8 mouse cellular contexts compared by ENCODE assay signal in genomic region chr7:66689620-66690360, GRCm38 (mm10). TPM values are rescaled to one million over a fixed set of nuclear protein-coding genes. Genes with fewer than 3 reads are reported as not detected.
DNase-seq lines count a peak whose midpoint lies in the region; ATAC-seq lines count a peak whose summit lies in the region.

Gene Lins1 (plus strand): TSS chr7:66689889.

- H3K4me3 ChIP-seq in hindbrain, embryonic 16.5 days (ENCODE audit: low read length): peak within 1 kb of the TSS; percentile 91
- peak within 1 kb of the TSS; percentile 79 for H3K4me3 ChIP-seq in macrophage (ENCODE audit: inconsistent target)

- H3K9me3 ChIP-seq in hindbrain, embryonic 16.5 days (ENCODE audit: control insufficient read depth, low read length): no peaks in the 10 kb centered on the region

- H3K27me3 ChIP-seq in hindbrain, embryonic 16.5 days (replicated peaks; ENCODE audit: control insufficient read depth, insufficient read depth, low read length): no peaks in the 10 kb centered on the region

- peak within 1 kb of the TSS; percentile 79 for H3K4me2 ChIP-seq in hindbrain, embryonic 16.5 days (ENCODE audit: low read length)

- WGBS in hindbrain, embryonic 16.5 days: under 1% methylated on average over 39 of the region's 52 CpGs
- WGBS in macrophage (ENCODE audit: missing documents): under 1% methylated on average over 48 of the region's 52 CpGs

- H3K36me3 ChIP-seq in hindbrain, embryonic 16.5 days (ENCODE audit: control insufficient read depth, insufficient read depth, low read length): no peaks in the 10 kb centered on the region; the same call in 1 of the 2 replicates
- H3K36me3 ChIP-seq in macrophage (ENCODE audit: inconsistent target): no peaks in the 10 kb centered on the region; the same call in 1 of the 2 replicates

- H3K4me1 ChIP-seq in hindbrain, embryonic 16.5 days (ENCODE audit: control insufficient read depth, insufficient read depth, low read depth, low read length): peaks cover 14% of the 10 kb centered on the region

- peak within 1 kb of the TSS; percentile 98 for H3K27ac ChIP-seq in hindbrain, embryonic 16.5 days (ENCODE audit: low read depth, low read length)
- peak within 1 kb of the TSS; percentile 27 for H3K27ac ChIP-seq in macrophage

- peaks cover 7% of the 10 kb centered on the region; the same call in 1 of the 2 replicates for H3K79me2 ChIP-seq in macrophage (ENCODE audit: inconsistent target)

- DNase-seq in WW6 (ENCODE audit: low read depth, low spot score): peak; percentile 97
- peak; percentile 92 to 97 for DNase-seq in cerebellum, postnatal 4 days (ENCODE audit: low spot score in 2 of 2)
- DNase-seq in gastrocnemius, adult 18-20 months (ENCODE audit: low spot score): peak; percentile 99
- DNase-seq in left cerebral cortex, adult 18-20 months (ENCODE audit: low spot score in 2 of 2): peak; percentile 98 to 99
- peak; percentile 100 for DNase-seq in right cerebral cortex, adult 18-20 months
- DNase-seq in urinary bladder, postnatal 10 days (ENCODE audit: low spot score): peak; percentile 94

- peak; percentile 99 for ATAC-seq in hindbrain, embryonic 16.5 days

- H3K9ac ChIP-seq in hindbrain, embryonic 16.5 days (ENCODE audit: low read depth, low read length): peak within 1 kb of the TSS; percentile 93

RNA-seq across cellular contexts. Expression of gene Lins1, which starts in this region (rescaled TPM):
- 1 to 10 TPM; 4.4 to 4.7 TPM for total RNA-seq in gastrocnemius, adult 18-20 months (2021)
- polyA plus RNA-seq in hindbrain, embryonic 16.5 days (2015; fragmentation: Nextera tagmentation; extraction: Ambion mirVana): 16.2 and 18.8 TPM in 2 replicates
- 1 to 10 TPM; 7.6 to 9.4 TPM for total RNA-seq in left cerebral cortex, adult 18-20 months (2021)
- total RNA-seq in macrophage (2018; cell fraction: chromatin; rRNA removed): 10 to 100 TPM in 5 of 26 experiments, 1 to 10 TPM in 20, under 1 TPM in 1; 0.69 to 14.3 (median 6.8) TPM
- 1 to 10 TPM; 2.1 to 6.2 (median 3.9) TPM for total RNA-seq in macrophage (2018; cell fraction: cytosol; rRNA removed)
- 10 to 100 TPM in 6 of 26 experiments, 1 to 10 TPM in 20; 1.8 to 15.3 (median 7.2) TPM for total RNA-seq in macrophage (2018; cell fraction: nucleus; rRNA removed)
- 3.4 to 5.5 TPM (median 3.5 TPM) in 3 replicates for polyA plus RNA-seq in macrophage (2018)

Comparison
In these comparisons a context has a peak if more than half of its experiments do, and no peak if none do; other contexts are left out.
1. Peak in every context shown above with its lines: DNase-seq, ATAC-seq, H3K4me3 ChIP-seq and H3K27ac ChIP-seq.